Mouse (Mus musculus) embryo, embryonic 9.5 days (tissue): ENCODE measurements around the gene Fah.

ENCODE experiments used
- DNase-seq: peaks from one replicate; pipeline ENCODE4 v3.0.0-alpha.2; 2017; ENCODE audit errors: extremely low spot score

Gene Fah

GRCm38 (mm10) chr7:84594917-84595303, 11.6 kb downstream of the Fah start:
- no peak for DNase-seq

- peak; percentile 74 for DNase-seq
These were observed 12.2 kb downstream of the Fah start for GRCm38 (mm10) chr7:84594087-84594916.

DNA sequence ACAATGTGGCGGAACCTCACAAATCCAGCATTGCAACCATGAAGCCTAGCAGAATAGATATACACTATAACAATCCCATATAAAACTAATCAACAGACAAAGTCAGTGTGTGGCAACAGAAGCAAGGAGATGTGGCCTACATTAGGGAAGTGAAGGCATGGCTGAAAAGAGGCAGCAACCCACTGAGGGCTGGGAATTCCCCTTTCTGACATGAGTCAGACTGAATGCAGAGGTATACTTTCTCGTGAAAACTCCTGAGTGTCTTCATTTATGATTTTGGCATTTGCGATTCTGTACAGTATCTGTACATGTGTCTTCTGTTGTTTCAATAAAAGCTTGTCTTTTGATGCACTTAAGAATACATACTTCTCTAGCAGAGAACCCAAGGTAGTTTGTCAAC, 15.2 kb downstream of the Fah start:
- DNase-seq, result no peak

GRCm38 (mm10) chr7:84590622-84591021, 15.9 kb downstream of the Fah start:
- no peak for DNase-seq

GRCm38 (mm10) chr7:84587101-84587783, 19.3 kb downstream of the Fah start:
- no peak for DNase-seq

DNA sequence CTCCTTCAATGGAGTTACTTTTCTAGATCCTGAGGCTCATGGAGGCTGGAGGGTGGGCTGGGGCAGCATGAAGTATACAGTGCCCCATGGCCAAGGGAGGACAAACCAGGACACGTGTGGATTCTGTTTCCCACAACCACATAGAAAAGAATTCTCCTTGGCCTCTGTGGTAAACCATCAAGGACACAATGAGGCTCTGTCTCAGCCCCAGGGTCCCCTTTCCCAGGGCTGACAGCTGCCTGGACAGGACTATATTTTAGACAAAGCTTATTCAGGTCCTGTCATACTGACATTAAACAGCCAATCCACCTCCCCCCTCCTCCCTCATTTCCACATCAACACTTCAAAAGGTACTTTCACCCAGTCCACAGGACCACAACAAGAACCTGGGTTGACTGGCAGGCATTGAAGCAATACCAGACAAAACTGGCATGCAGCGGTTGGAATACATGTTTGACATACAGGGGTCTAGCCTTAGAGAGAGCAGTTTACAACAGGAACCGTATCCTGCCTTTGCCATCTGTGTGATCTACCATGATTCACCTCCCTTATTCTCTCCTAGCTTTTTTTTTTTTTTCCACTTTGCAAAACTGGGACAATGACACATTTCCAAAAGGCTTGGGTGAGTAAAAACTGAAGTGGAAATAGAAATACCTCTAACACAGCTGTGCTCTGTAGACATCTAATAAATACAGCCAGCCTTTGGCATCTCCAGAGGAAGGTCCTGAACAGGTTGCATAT, 20.0 kb downstream of the Fah start:
- no peak for DNase-seq

- DNase-seq, result no peak
These were observed 21.4 kb downstream of the Fah start for GRCm38 (mm10) chr7:84585086-84585485.

- no peak for DNase-seq
These were observed 26.8 kb downstream of the Fah start for GRCm38 (mm10) chr7:84579769-84580168.

- DNase-seq, result no peak
These were observed 27.7 kb downstream of the Fah start for GRCm38 (mm10) chr7:84578841-84579240.

DNA sequence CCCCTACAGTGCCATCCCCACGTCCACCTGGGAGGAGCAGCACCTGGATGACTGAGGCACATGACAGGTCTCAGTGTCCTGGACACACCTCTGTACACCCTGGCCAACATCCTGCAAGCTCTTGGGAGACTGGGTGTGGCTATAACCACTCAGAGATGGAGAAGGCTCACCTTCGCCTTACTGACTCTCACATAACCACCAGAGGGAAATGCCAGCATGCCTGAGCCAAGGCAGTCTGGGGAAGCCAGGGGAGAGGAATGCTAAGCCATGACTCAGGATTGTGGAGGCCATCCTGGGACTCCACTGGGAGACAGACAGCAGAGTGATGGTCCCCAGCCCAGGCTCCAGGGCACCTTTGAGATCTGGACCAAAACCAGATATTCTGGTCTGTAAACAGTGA, 29.5 kb downstream of the Fah start:
- no peak for DNase-seq

GRCm38 (mm10) chr7:84566200-84566599, 40.3 kb downstream of the Fah start:
- no peak for DNase-seq

DNA sequence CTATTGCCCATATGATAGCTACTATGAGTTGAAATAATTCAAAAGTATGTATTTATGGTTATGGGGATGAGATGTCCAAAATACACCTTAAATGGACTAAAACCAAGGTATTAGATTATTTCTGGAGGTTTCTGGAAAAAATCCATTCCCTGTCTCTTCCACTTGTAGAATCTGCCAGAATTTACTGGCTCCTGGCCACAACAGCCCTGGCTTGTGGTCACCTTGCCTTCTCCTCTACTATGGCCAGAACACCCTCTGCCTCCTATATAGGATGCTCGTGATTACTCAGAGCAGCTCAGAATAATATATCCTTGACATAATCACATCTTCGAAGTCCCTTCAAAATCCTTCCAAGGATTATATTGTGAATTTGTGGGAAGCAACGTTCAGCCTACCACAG, 42.3 kb downstream of the Fah start:
- no peak for DNase-seq

- no peak for DNase-seq
These were observed 46.0 kb downstream of the Fah start for GRCm38 (mm10) chr7:84560500-84560899.

DNA sequence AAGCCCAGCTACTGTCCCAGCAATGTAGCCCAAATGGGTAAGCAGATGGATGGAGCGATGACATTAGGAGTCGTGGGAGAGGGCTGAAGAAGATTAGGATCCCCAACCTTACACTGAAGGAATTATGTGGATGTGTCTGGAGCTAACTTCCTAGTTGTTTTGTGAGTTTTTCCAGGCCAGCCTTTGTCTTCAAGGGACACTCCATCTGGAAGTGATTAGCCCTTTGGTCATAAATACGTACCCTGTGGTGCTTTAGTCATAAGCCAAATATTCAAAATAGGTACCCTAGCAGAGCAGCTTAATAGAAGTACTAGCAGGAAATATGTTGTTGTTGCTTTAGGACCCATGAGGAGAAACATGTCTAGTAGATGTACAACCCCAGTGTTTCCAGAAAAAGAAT, 49.2 kb downstream of the Fah start:
- DNase-seq, result no peak

- no peak for DNase-seq
These were observed 51.2 kb downstream of the Fah start for GRCm38 (mm10) chr7:84555294-84555693.

DNA sequence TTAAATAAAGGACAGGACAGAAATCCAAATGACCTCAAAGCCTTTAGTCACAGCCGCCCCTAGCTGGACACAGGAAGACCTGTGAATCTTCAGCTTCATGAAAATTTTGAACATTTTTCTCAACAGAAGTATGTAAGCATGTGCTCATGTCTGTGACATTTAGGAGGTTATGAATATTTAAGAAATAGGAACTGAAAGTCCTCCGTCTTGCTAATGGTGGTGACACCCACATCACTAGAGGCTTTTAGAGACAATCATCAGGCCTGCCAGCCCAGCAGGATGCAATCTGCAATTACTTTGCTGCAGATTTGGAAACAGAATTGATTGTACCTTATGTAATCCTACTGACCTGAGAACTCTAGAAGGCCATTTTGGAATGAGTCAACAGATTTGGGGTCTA, 55.0 kb downstream of the Fah start:
- no peak for DNase-seq

DNA sequence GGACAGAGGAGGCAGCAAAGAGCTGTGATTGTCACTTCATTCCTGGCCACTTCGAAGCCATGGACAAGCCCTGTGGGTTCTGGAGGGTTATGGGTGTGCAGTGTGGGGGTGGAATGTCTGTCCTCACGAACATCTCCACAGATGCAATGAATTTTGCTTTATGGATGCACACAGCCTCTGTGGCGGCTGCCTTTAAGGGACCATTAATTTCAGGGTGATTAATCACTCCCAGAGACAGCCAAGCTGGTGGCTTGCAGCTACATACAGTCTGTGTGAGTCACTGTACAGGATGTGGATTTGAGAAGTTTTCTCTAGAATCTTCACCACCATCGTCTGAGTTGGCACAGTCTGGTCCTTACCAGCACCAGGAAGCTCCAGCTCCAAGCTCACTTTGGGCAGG, 59.9 kb downstream of the Fah start:
- no peak for DNase-seq

GRCm38 (mm10) chr7:84544946-84545345, 61.6 kb downstream of the Fah start:
- DNase-seq, result no peak
